Mouse (Mus musculus) kidney, adult 2 months (tissue): ENCODE measurements around the gene Primpol.

ENCODE experiments used
- CTCF ChIP-seq: fragments of 200-500 bp; conservative IDR thresholded peaks from 2 replicates; pipeline ENCODE4 v1.5.1; 2011; ENCODE audit warnings: low read depth, mild to moderate bottlenecking, control low read depth, low read length, moderate library complexity, mixed read lengths; ENCODE audit not compliant: insufficient read depth, insufficient read length
- POLR2A ChIP-seq: fragments of 200-500 bp; IDR thresholded peaks from one replicate; pipeline ENCODE4 v1.6.1; 2011; ENCODE audit warnings: low read depth, low read length, control low read depth

GRCm38 (mm10) chr8:46625166-46625565 lies 8.2 kb upstream of the Primpol start:
- TF ChIP-seq POLR2A = no peak
- TF ChIP-seq CTCF = no peak
